Mouse (Mus musculus): ENCODE results near the gene Epb41l4b. TPM values are rescaled to one million over a fixed set of nuclear protein-coding genes. Genes with fewer than 3 reads are reported as not detected.

Epb41l4b gene
- polyA plus RNA-seq, 1 experiment from 2014 or later: 2.0 TPM

- Histone ChIP-seq H3K4me1 (ENCODE audit: control insufficient read depth, insufficient read depth, low read length) (no peaks in the 10 kb centered on the region), H3K36me3 (replicated peaks; ENCODE audit: control insufficient read depth, insufficient read depth, low read depth, low read length) (no peaks in the 10 kb centered on the region), H3K4me3 (ENCODE audit: low read depth, low read length) (no peak overlapping the region), H3K27me3 (ENCODE audit: control insufficient read depth, insufficient read depth, low read length) (no peaks in the 10 kb centered on the region), H3K27ac (replicated peaks; ENCODE audit: low read depth, low read length) (no peak overlapping the region), H3K9me3 (replicated peaks; ENCODE audit: control insufficient read depth, low read length) (no peaks in the 10 kb centered on the region), H3K9ac (replicated peaks; ENCODE audit: low read length) (no peak overlapping the region), H3K4me2 (ENCODE audit: low read depth, low read length) (no peak overlapping the region)
- WGBS: 57% methylated on average over 6 of the region's 6 CpGs
- ATAC-seq (replicated peaks; ENCODE audit: insufficient number of reproducible peaks, low FRiP score, low TSS enrichment, low read depth) (no peak), DNase-seq (ENCODE audit: low spot score) (no peak)
Observed at GRCm38 (mm10) chr4:56953235-56953634, 190.0 kb downstream of the Epb41l4b start.

GRCm38 (mm10) chr4:56951701-56952100, 191.5 kb downstream of the Epb41l4b start:
- Histone ChIP-seq H3K27me3 (ENCODE audit: control insufficient read depth, insufficient read depth, low read length) (no peaks in the 10 kb centered on the region), H3K4me1 (ENCODE audit: control insufficient read depth, insufficient read depth, low read length) (no peaks in the 10 kb centered on the region), H3K9me3 (replicated peaks; ENCODE audit: control insufficient read depth, low read length) (no peaks in the 10 kb centered on the region), H3K27ac (replicated peaks; ENCODE audit: low read depth, low read length) (no peak overlapping the region), H3K9ac (replicated peaks; ENCODE audit: low read length) (no peak overlapping the region), H3K36me3 (replicated peaks; ENCODE audit: control insufficient read depth, insufficient read depth, low read depth, low read length) (no peaks in the 10 kb centered on the region), H3K4me2 (ENCODE audit: low read depth, low read length) (no peak overlapping the region), H3K4me3 (ENCODE audit: low read depth, low read length) (no peak overlapping the region)
- ATAC-seq (replicated peaks; ENCODE audit: insufficient number of reproducible peaks, low FRiP score, low TSS enrichment, low read depth): no peak
- 84% methylated on average over 3 of the region's 3 CpGs for WGBS
- no peak for DNase-seq (ENCODE audit: low spot score)

- 65% methylated on average over 6 of the region's 6 CpGs for WGBS
- Histone ChIP-seq H3K36me3 (replicated peaks; ENCODE audit: control insufficient read depth, insufficient read depth, low read depth, low read length) (no peaks in the 10 kb centered on the region), H3K27ac (replicated peaks; ENCODE audit: low read depth, low read length) (no peak overlapping the region), H3K4me3 (ENCODE audit: low read depth, low read length) (no peak overlapping the region), H3K4me1 (ENCODE audit: control insufficient read depth, insufficient read depth, low read length) (peaks cover 5% of the 10 kb centered on the region), H3K9me3 (replicated peaks; ENCODE audit: control insufficient read depth, low read length) (no peaks in the 10 kb centered on the region), H3K4me2 (ENCODE audit: low read depth, low read length) (no peak overlapping the region), H3K27me3 (ENCODE audit: control insufficient read depth, insufficient read depth, low read length) (no peaks in the 10 kb centered on the region), H3K9ac (replicated peaks; ENCODE audit: low read length) (no peak overlapping the region)
- ATAC-seq (replicated peaks; ENCODE audit: insufficient number of reproducible peaks, low FRiP score, low TSS enrichment, low read depth): no peak
- no peak for DNase-seq (ENCODE audit: low spot score)
Observed at GRCm38 (mm10) chr4:56949494-56949893, 193.7 kb downstream of the Epb41l4b start.

- Histone ChIP-seq H3K27ac (replicated peaks; ENCODE audit: low read depth, low read length) (peak within 1 kb of the TSS; percentile 82), H3K4me3 (ENCODE audit: low read depth, low read length) (peak within 1 kb of the TSS; percentile 93), H3K27me3 (ENCODE audit: control insufficient read depth, insufficient read depth, low read length) (no peaks in the 10 kb centered on the region), H3K9ac (replicated peaks; ENCODE audit: low read length) (peak within 1 kb of the TSS; percentile 88), H3K36me3 (replicated peaks; ENCODE audit: control insufficient read depth, insufficient read depth, low read depth, low read length) (no peaks in the 10 kb centered on the region), H3K4me1 (ENCODE audit: control insufficient read depth, insufficient read depth, low read length) (peaks cover 5% of the 10 kb centered on the region), H3K9me3 (replicated peaks; ENCODE audit: control insufficient read depth, low read length) (no peaks in the 10 kb centered on the region), H3K4me2 (ENCODE audit: low read depth, low read length) (peak within 1 kb of the TSS; percentile 84)
- under 1% methylated on average over 102 of the region's 107 CpGs for WGBS
- ATAC-seq (replicated peaks; ENCODE audit: insufficient number of reproducible peaks, low FRiP score, low TSS enrichment, low read depth) (peak; percentile 90), DNase-seq (ENCODE audit: low spot score) (peak; percentile 97)
Observed at GRCm38 (mm10) chr4:56946641-56947640, 196.3 kb downstream of the Epb41l4b start, which contains the start of gene Tmem245. Gene Tmem245 (minus strand): TSS chr4:56947437.

- H3K27me3 ChIP-seq (ENCODE audit: control insufficient read depth, insufficient read depth, low read length): no peaks in the 10 kb centered on the region
- no peaks in the 10 kb centered on the region for H3K9me3 ChIP-seq (replicated peaks; ENCODE audit: control insufficient read depth, low read length)
- WGBS: 2% methylated on average over 14 of the region's 14 CpGs
- H3K4me3 ChIP-seq (ENCODE audit: low read depth, low read length): peak overlapping the region; percentile 93
- peak overlapping the region; percentile 84 for H3K4me2 ChIP-seq (ENCODE audit: low read depth, low read length)
- ATAC-seq (replicated peaks; ENCODE audit: insufficient number of reproducible peaks, low FRiP score, low TSS enrichment, low read depth) (no peak), DNase-seq (ENCODE audit: low spot score) (peak; percentile 56)
- H3K9ac ChIP-seq (replicated peaks; ENCODE audit: low read length): peak overlapping the region; percentile 88
- no peaks in the 10 kb centered on the region for H3K36me3 ChIP-seq (replicated peaks; ENCODE audit: control insufficient read depth, insufficient read depth, low read depth, low read length)
- H3K4me1 ChIP-seq (ENCODE audit: control insufficient read depth, insufficient read depth, low read length): peaks cover 5% of the 10 kb centered on the region
- no peak overlapping the region for H3K27ac ChIP-seq (replicated peaks; ENCODE audit: low read depth, low read length)
Observed at GRCm38 (mm10) chr4:56946180-56946579, 197.1 kb downstream of the Epb41l4b start.

DNA sequence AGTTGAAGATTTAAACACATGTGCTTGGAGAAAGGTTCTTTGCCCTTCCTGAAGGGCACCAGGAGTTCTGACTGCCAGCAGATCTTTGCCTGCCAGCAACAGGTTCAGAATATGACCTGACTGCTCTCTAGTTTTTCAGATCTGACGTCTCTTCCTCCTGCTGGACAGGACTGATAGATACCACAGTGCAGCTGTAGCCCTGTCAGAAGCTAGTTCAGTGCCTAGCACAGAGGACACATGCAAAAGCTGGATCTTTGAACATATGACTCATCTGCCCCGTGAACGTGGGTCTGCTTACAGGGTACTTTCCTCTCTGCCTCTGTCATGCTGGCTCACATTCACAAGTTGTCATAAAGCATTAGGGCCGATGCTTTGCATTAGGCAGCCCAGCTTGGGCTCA, 199.0 kb downstream of the Epb41l4b start:
- Histone ChIP-seq H3K27ac (replicated peaks; ENCODE audit: low read depth, low read length) (no peak overlapping the region), H3K4me2 (ENCODE audit: low read depth, low read length) (no peak overlapping the region), H3K4me3 (ENCODE audit: low read depth, low read length) (no peak overlapping the region), H3K27me3 (ENCODE audit: control insufficient read depth, insufficient read depth, low read length) (no peaks in the 10 kb centered on the region), H3K36me3 (replicated peaks; ENCODE audit: control insufficient read depth, insufficient read depth, low read depth, low read length) (no peaks in the 10 kb centered on the region), H3K9me3 (replicated peaks; ENCODE audit: control insufficient read depth, low read length) (no peaks in the 10 kb centered on the region), H3K4me1 (ENCODE audit: control insufficient read depth, insufficient read depth, low read length) (peaks cover 5% of the 10 kb centered on the region), H3K9ac (replicated peaks; ENCODE audit: low read length) (no peak overlapping the region)
- ATAC-seq (replicated peaks; ENCODE audit: insufficient number of reproducible peaks, low FRiP score, low TSS enrichment, low read depth) (no peak), DNase-seq (ENCODE audit: low spot score) (no peak)
- whole genome bisulfite sequencing: 63% methylated on average over 4 of the region's 4 CpGs

DNA sequence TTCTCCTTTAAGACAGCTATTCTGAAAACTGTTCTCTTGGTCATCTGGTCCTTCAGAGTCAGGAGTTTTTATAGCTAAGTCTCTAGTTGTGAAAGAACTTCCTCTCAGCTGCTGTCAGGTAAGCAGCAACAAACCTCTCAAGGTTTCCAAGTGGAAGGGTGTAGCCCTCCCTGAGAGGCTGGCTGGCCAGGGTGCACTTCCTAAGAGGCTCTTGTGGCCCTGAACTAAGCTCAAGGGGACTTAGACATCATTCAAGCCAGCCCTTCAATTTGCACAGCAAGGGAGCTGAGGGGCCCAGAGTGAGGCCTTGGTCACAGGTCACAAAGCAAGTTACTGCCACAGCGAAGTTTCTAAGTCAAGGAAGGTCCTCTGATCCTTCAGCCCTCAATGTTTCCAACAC, 200.0 kb downstream of the Epb41l4b start:
- H3K9ac ChIP-seq (replicated peaks; ENCODE audit: low read length): no peak overlapping the region; the same call in 1 of the 2 replicates
- peaks cover 5% of the 10 kb centered on the region for H3K4me1 ChIP-seq (ENCODE audit: control insufficient read depth, insufficient read depth, low read length)
- no peak for DNase-seq (ENCODE audit: low spot score)
- no peak for ATAC-seq (replicated peaks; ENCODE audit: insufficient number of reproducible peaks, low FRiP score, low TSS enrichment, low read depth)
- no peak overlapping the region for H3K4me2 ChIP-seq (ENCODE audit: low read depth, low read length)
- 30% methylated on average over 1 of the region's 1 CpGs for WGBS
- H3K4me3 ChIP-seq (ENCODE audit: low read depth, low read length): no peak overlapping the region
- H3K27me3 ChIP-seq (ENCODE audit: control insufficient read depth, insufficient read depth, low read length): no peaks in the 10 kb centered on the region
- H3K9me3 ChIP-seq (replicated peaks; ENCODE audit: control insufficient read depth, low read length): no peaks in the 10 kb centered on the region
- no peaks in the 10 kb centered on the region for H3K36me3 ChIP-seq (replicated peaks; ENCODE audit: control insufficient read depth, insufficient read depth, low read depth, low read length)
- no peak overlapping the region for H3K27ac ChIP-seq (replicated peaks; ENCODE audit: low read depth, low read length)

- H3K4me2 ChIP-seq (ENCODE audit: low read depth, low read length): no peak overlapping the region
- H3K27ac ChIP-seq (replicated peaks; ENCODE audit: low read depth, low read length): no peak overlapping the region
- no peak overlapping the region for H3K4me3 ChIP-seq (ENCODE audit: low read depth, low read length)
- DNase-seq (ENCODE audit: low spot score): no peak
- H3K9me3 ChIP-seq (replicated peaks; ENCODE audit: control insufficient read depth, low read length): no peaks in the 10 kb centered on the region
- peaks cover 5% of the 10 kb centered on the region for H3K4me1 ChIP-seq (ENCODE audit: control insufficient read depth, insufficient read depth, low read length)
- H3K36me3 ChIP-seq (replicated peaks; ENCODE audit: control insufficient read depth, insufficient read depth, low read depth, low read length): no peaks in the 10 kb centered on the region
- ATAC-seq (replicated peaks; ENCODE audit: insufficient number of reproducible peaks, low FRiP score, low TSS enrichment, low read depth): no peak
- H3K9ac ChIP-seq (replicated peaks; ENCODE audit: low read length): no peak overlapping the region
- WGBS: 83% methylated on average over 1 of the region's 1 CpGs
- no peaks in the 10 kb centered on the region for H3K27me3 ChIP-seq (ENCODE audit: control insufficient read depth, insufficient read depth, low read length)
Observed at GRCm38 (mm10) chr4:56942567-56942966, 200.7 kb downstream of the Epb41l4b start.

Measured in embryonic facial prominence, embryonic 11.5 days (tissue).